Mouse (Mus musculus): ENCODE results near the gene Yif1a.

DNA sequence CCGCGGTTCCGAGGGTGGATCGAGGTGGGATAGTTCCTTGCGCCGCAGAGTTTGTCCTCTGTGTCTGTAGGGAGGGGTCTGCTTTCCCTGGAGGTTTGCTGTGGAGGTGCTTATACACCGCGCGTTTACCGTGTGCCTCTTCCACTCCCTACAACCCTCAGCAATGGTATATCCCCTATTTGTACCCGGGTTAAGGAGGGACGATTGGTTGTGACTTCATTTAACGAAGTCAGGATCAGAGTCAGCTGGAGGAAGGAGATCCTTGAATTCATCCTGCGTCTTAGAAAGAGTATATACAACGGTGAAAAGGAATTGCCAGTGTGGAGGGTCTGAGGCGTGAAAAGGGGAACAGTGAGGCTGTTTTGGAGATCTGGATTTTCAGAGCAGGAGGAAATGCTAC, 46.8 kb upstream of the Yif1a start:
- TF ChIP-seq CTCF (IDR thresholded peaks at IDR 0.05; ENCODE audit: low read depth) = no peak
- no peak for TF ChIP-seq EP300 (IDR thresholded peaks at IDR 0.05; ENCODE audit: low read depth)

Measured in liver, embryonic 14.5 days (tissue).